22 mouse cellular contexts compared by ENCODE assay signal in the genomic region with DNA sequence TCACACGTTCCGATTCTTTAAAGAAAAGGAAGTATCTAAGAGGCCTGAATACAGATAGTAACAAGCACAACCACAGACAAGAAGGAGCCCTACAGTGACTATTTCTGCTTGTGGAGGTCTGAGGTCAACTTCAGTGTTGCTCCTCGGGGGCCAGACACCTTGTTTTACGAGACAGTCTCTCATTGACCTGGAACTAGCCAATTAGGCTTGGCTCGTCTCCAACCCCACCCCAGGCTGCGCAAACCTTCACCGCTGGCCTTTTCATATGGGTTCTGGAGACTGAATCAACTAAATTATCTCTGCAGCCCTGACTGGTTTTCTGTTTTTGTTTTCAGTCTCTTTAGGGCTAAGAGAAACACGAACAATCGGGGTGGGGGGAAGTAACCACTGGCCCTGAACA. TPM values are rescaled to one million over a fixed set of nuclear protein-coding genes. Genes with fewer than 3 reads are reported as not detected.
DNase-seq lines count a peak whose midpoint lies in the region; ATAC-seq lines count a peak whose summit lies in the region.
"Had no signal": no experiment of that assay in that cellular context is flagged by ENCODE, and none has a peak within 500 bp of the region (broad histone marks: within the 10 kb centered on the region; RNA-seq: fewer than 3 reads in every experiment).

No protein-coding gene starts in this region.

- H3K4me2 ChIP-seq in forebrain, embryonic 13.5 days, result peak overlapping the region; percentile 6; the same call in 1 of the 2 replicates
- no peak overlapping the region for H3K4me2 ChIP-seq in liver, embryonic 13.5 days
- no peak overlapping the region for H3K4me2 ChIP-seq in liver, embryonic 12.5 days
- no peak overlapping the region for H3K4me2 ChIP-seq in liver, embryonic 16.5 days (ENCODE audit: low read depth, low read length)
- H3K4me2 ChIP-seq: heart, embryonic 15.5 days; hindbrain, embryonic 13.5 days had no signal

- peaks cover 55% of the 10 kb centered on the region for H3K4me1 ChIP-seq in forebrain, embryonic 13.5 days
- peaks cover 35% of the 10 kb centered on the region for H3K4me1 ChIP-seq in forebrain, embryonic 10.5 days
- H3K4me1 ChIP-seq in liver, embryonic 13.5 days (replicated peaks), result peaks cover 52% of the 10 kb centered on the region
- peaks cover 58% of the 10 kb centered on the region for H3K4me1 ChIP-seq in liver, embryonic 12.5 days
- peaks cover 41% of the 10 kb centered on the region for H3K4me1 ChIP-seq in liver, embryonic 16.5 days (ENCODE audit: control insufficient read depth, low read depth, low read length)

- peaks cover 87% of the 10 kb centered on the region for H3K36me3 ChIP-seq in forebrain, embryonic 13.5 days (ENCODE audit: poor library complexity, severe bottlenecking)
- peaks cover 93% of the 10 kb centered on the region for H3K36me3 ChIP-seq in forebrain, embryonic 10.5 days (replicated peaks)
- H3K36me3 ChIP-seq in liver, embryonic 13.5 days, result peaks cover 91% of the 10 kb centered on the region
- peaks cover 92% of the 10 kb centered on the region for H3K36me3 ChIP-seq in liver, embryonic 12.5 days
- peaks cover 66% of the 10 kb centered on the region for H3K36me3 ChIP-seq in liver, embryonic 16.5 days (ENCODE audit: control insufficient read depth, insufficient read depth)

- H3K9ac ChIP-seq in forebrain, embryonic 13.5 days, result no peak overlapping the region
- peak overlapping the region; percentile 24; the same call in 1 of the 2 replicates for H3K9ac ChIP-seq in liver, embryonic 13.5 days
- no peak overlapping the region for H3K9ac ChIP-seq in liver, embryonic 12.5 days
- H3K9ac ChIP-seq in liver, embryonic 16.5 days (ENCODE audit: low read depth, low read length), result no peak overlapping the region
- H3K9ac ChIP-seq: heart, embryonic 15.5 days; hindbrain, embryonic 13.5 days had no signal

- 48% methylated on average over 9 of the region's 9 CpGs for WGBS in forebrain, embryonic 13.5 days
- 93% methylated on average over 9 of the region's 9 CpGs for WGBS in forebrain, embryonic 10.5 days
- WGBS in liver, embryonic 13.5 days (ENCODE audit: insufficient replicate concordance), result 70% methylated on average over 9 of the region's 9 CpGs
- WGBS in liver, embryonic 12.5 days (ENCODE audit: insufficient replicate concordance), result 71% methylated on average over 9 of the region's 9 CpGs
- WGBS in liver, embryonic 16.5 days (ENCODE audit: insufficient replicate concordance), result 55% methylated on average over 9 of the region's 9 CpGs

- H3K27me3 ChIP-seq in forebrain, embryonic 13.5 days, result no peaks in the 10 kb centered on the region
- no peaks in the 10 kb centered on the region for H3K27me3 ChIP-seq in forebrain, embryonic 10.5 days (ENCODE audit: poor library complexity, severe bottlenecking)
- H3K27me3 ChIP-seq in liver, embryonic 13.5 days, result no peaks in the 10 kb centered on the region
- H3K27me3 ChIP-seq in liver, embryonic 12.5 days (replicated peaks), result no peaks in the 10 kb centered on the region
- H3K27me3 ChIP-seq in liver, embryonic 16.5 days (ENCODE audit: control insufficient read depth, insufficient read depth, low read depth, low read length), result no peaks in the 10 kb centered on the region
- H3K27me3 ChIP-seq: heart, embryonic 15.5 days; hindbrain, embryonic 13.5 days had no signal

- peak overlapping the region; percentile 31; the same call in 1 of the 2 replicates for H3K27ac ChIP-seq in forebrain, embryonic 13.5 days
- H3K27ac ChIP-seq in forebrain, embryonic 10.5 days, result no peak overlapping the region
- 0 out of 2 replicates have a peak overlapping the region, but pooled peaks have one; percentile 56 for H3K27ac ChIP-seq in liver, embryonic 13.5 days
- no peak overlapping the region for H3K27ac ChIP-seq in liver, embryonic 12.5 days
- H3K27ac ChIP-seq in liver, embryonic 16.5 days (ENCODE audit: low read length), result peak overlapping the region; percentile 64
- H3K27ac ChIP-seq: heart, embryonic 15.5 days; hindbrain, embryonic 13.5 days; kidney, postnatal 0 days; midbrain, embryonic 10.5 days had no signal

- DNase-seq in forebrain, embryonic 10.5 days (ENCODE audit: extremely low spot score, low spot score), result no peak
- DNase-seq in liver, embryonic 13.5 days, result no peak
- DNase-seq in Muller cell, postnatal 12 days (ENCODE audit: inconsistent ontology term), result peak; percentile 49
- DNase-seq in layer of hippocampus, adult 9-11 months, result no peak
- DNase-seq in urinary bladder, adult 18-20 months (ENCODE audit: low spot score in 2 of 2), result no peak
- DNase-seq: adrenal gland, postnatal 36 days; cerebellum, postnatal 36 days; heart, postnatal 36 days; kidney, adult 11 months; lung, adult 18-20 months; lung, postnatal 10 days; right cerebral cortex, postnatal 25 days; spleen, adult 18-20 months; thymus, postnatal 36 days had no signal

- ATAC-seq in forebrain, embryonic 13.5 days, result no peak
- ATAC-seq in liver, embryonic 13.5 days (ENCODE audit: low read depth), result no peak
- no peak for ATAC-seq in liver, embryonic 12.5 days
- ATAC-seq in liver, embryonic 16.5 days (ENCODE audit: low read depth), result no peak

- H3K9me3 ChIP-seq in forebrain, embryonic 13.5 days (replicated peaks), result no peaks in the 10 kb centered on the region
- H3K9me3 ChIP-seq in forebrain, embryonic 10.5 days, result no peaks in the 10 kb centered on the region
- H3K9me3 ChIP-seq in liver, embryonic 13.5 days (replicated peaks), result no peaks in the 10 kb centered on the region
- H3K9me3 ChIP-seq in liver, embryonic 12.5 days (replicated peaks), result no peaks in the 10 kb centered on the region
- no peaks in the 10 kb centered on the region for H3K9me3 ChIP-seq in liver, embryonic 16.5 days (replicated peaks; ENCODE audit: control insufficient read depth, low read length)
- H3K9me3 ChIP-seq: G1E; heart, embryonic 15.5 days; hindbrain, embryonic 13.5 days; midbrain, embryonic 10.5 days had no signal

- no peak overlapping the region for H3K4me3 ChIP-seq in forebrain, embryonic 13.5 days
- no peak overlapping the region for H3K4me3 ChIP-seq in forebrain, embryonic 10.5 days
- H3K4me3 ChIP-seq in liver, embryonic 13.5 days (replicated peaks), result no peak overlapping the region
- no peak overlapping the region for H3K4me3 ChIP-seq in liver, embryonic 12.5 days
- H3K4me3 ChIP-seq in liver, embryonic 16.5 days (ENCODE audit: low read depth, low read length), result no peak overlapping the region
- H3K4me3 ChIP-seq: heart, embryonic 15.5 days; hindbrain, embryonic 13.5 days; midbrain, embryonic 10.5 days had no signal

RNA-seq across cellular contexts. Expression of gene Nfyb, which starts 6.6 kb away (rescaled TPM):
- 65.3 and 68.9 TPM in 2 replicates for polyA plus RNA-seq in forebrain, embryonic 13.5 days (2015; fragmentation: Nextera tagmentation; extraction: Ambion mirVana)
- polyA plus RNA-seq in forebrain, embryonic 10.5 days (2016; fragmentation: Nextera tagmentation; extraction: Ambion mirVana), result 63.8 and 64.3 TPM in 2 replicates
- polyA plus RNA-seq in liver, embryonic 13.5 days (2015; fragmentation: Nextera tagmentation; extraction: Ambion mirVana), result 36.1 and 43.5 TPM in 2 replicates
- polyA plus RNA-seq in liver, embryonic 12.5 days (2016; fragmentation: Nextera tagmentation; extraction: Ambion mirVana), result 39.4 and 40.4 TPM in 2 replicates
- 29.4 and 34.5 TPM in 2 replicates for polyA plus RNA-seq in liver, embryonic 16.5 days (2015; fragmentation: Nextera tagmentation; extraction: Ambion mirVana)

Comparison
In these comparisons a context has a peak if more than half of its experiments do, and no peak if none do; other contexts are left out.
1. H3K27ac ChIP-seq: peak in forebrain, embryonic 13.5 days (single experiment), liver, embryonic 13.5 days (single experiment) and liver, embryonic 16.5 days (single experiment); none in forebrain, embryonic 10.5 days (single experiment) and liver, embryonic 12.5 days (single experiment).